Mouse (Mus musculus) liver, embryonic 14.5 days (tissue): ENCODE data around the gene Tbck. TPM values are rescaled to one million over a fixed set of nuclear protein-coding genes. Genes with fewer than 3 reads are reported as not detected.

Experiments used
- ATAC-seq: fragments of 200-750 bp; cut with Nextera tagmentation; 2 replicates; pipeline ENCODE4 v1.8.0; 2017; ENCODE audit warnings: moderate number of reproducible peaks, mild to moderate bottlenecking, moderate library complexity; ENCODE audit not compliant: insufficient read depth
- DNase-seq, 3 experiments: peaks; one replicate each; pipeline ENCODE4 v3.0.0-alpha.2; 2012 to 2013; ENCODE audit warnings: low read depth in 3 of 3, low spot score in 3 of 3
- H3K27ac ChIP-seq: fragments of 300-500 bp; sonication (generic); 2 replicates; pipeline ENCODE4 v1.5.1; 2014; ENCODE audit warnings: moderate library complexity, mild to moderate bottlenecking, control low read depth, inconsistent platforms
- H3K27me3 ChIP-seq: fragments of 300-500 bp; sonication (generic); 2 replicates; pipeline ENCODE4 v1.6.1; 2014; ENCODE audit warnings: mild to moderate bottlenecking, low read length, moderate library complexity; ENCODE audit not compliant: control insufficient read depth, insufficient read depth
- H3K36me3 ChIP-seq: fragments of 300-500 bp; sonication (generic); replicated peaks from 2 replicates; pipeline ENCODE4 v1.6.1; 2014; ENCODE audit warnings: low read depth; ENCODE audit not compliant: control insufficient read depth, insufficient read depth
- H3K4me1 ChIP-seq, 2 experiments: fragments of 200-500 bp in 1 of 2; fragments of 300-500 bp in 1 of 2; sonication (generic) in 1 of 2; replicated peaks; 2 replicates each; pipeline ENCODE4 v1.6.1; 2012 to 2014; ENCODE audit warnings: antibody characterized with exemption in 1 of 2, inconsistent platforms in 1 of 2, low read length in 1 of 2; ENCODE audit not compliant: control insufficient read depth in 2 of 2, insufficient read depth in 2 of 2
- H3K4me2 ChIP-seq: fragments of 300-500 bp; sonication (generic); 2 replicates; pipeline ENCODE4 v1.6.1; 2014; ENCODE audit warnings: low read depth, mild to moderate bottlenecking, control low read depth, moderate library complexity
- H3K4me3 ChIP-seq, 2 experiments: fragments of 200-500 bp in 1 of 2; fragments of 300-500 bp in 1 of 2; sonication (generic) in 1 of 2; 2 replicates each; pipeline ENCODE4 v1.5.1; 2012 to 2014; ENCODE audit warnings: low read depth in 2 of 2, low read length in 2 of 2, mild to moderate bottlenecking in 2 of 2, control low read depth in 1 of 2, inconsistent platforms in 1 of 2, moderate library complexity in 1 of 2; ENCODE audit not compliant: insufficient read depth in 1 of 2
- H3K9ac ChIP-seq: fragments of 300-500 bp; sonication (generic); replicated peaks from 2 replicates; pipeline ENCODE4 v1.6.1; 2014; ENCODE audit warnings: mild to moderate bottlenecking, control low read depth, moderate library complexity
- H3K9me3 ChIP-seq: fragments of 300-500 bp; sonication (generic); 2 replicates; pipeline ENCODE4 v1.6.1; 2016; ENCODE audit warnings: low read length, mixed read lengths; ENCODE audit not compliant: control insufficient read depth
- CTCF ChIP-seq: IDR thresholded peaks from 2 replicates; pipeline ENCODE4 v1.5.1; 2016; ENCODE audit warnings: antibody characterized with exemption, low read depth, control low read depth
- EP300 ChIP-seq: IDR thresholded peaks from 2 replicates; pipeline ENCODE4 v1.6.1; 2016; ENCODE audit warnings: antibody characterized with exemption, low read depth
- WGBS: fragments of 180-500 bp; shearing (Covaris S2); extraction: QIAGEN DNeasy Blood & Tissue Kit; methylation state at CpG from one replicate; pipeline ENCODE4 v1.1.7; 2014; ENCODE audit not compliant: insufficient replicate concordance; 5-methylcytosine and 5-hydroxymethylcytosine counted together
- polyA plus RNA-seq, 2 experiments: library from polyadenylated mRNA; depleted of rRNA in 1 of 2; stranded (reverse) in 1 of 2; unstranded in 1 of 2; fragments of >200 nt; fragmentation: Nextera tagmentation in 1 of 2; extraction: Ambion mirVana in 1 of 2; gene quantifications; 2 replicates each; pipeline versions ENCODE4 v1.2.1 to v1.2.3; 2012 to 2014

The Tbck gene
- polyA plus RNA-seq, 2 experiments: 0.92 to 2.3 TPM

- no peak overlapping the region for H3K27ac ChIP-seq
- no peak overlapping the region for H3K4me2 ChIP-seq
- TF ChIP-seq CTCF (no peak), EP300 (no peak)
- ATAC-seq (0 out of 2 replicates have a peak, but pooled peaks have one; percentile 31), DNase-seq (no peak)
- H3K27me3 ChIP-seq: no peaks in the 10 kb centered on the region
- no peaks in the 10 kb centered on the region for H3K36me3 ChIP-seq
- H3K9me3 ChIP-seq: no peaks in the 10 kb centered on the region
- no peak overlapping the region for H3K4me3 ChIP-seq
- H3K9ac ChIP-seq: no peak overlapping the region
- WGBS: 38% methylated on average over 9 of the region's 9 CpGs
- H3K4me1 ChIP-seq: no peaks in the 10 kb centered on the region
These were observed 187.5 kb downstream of the Tbck start for GRCm38 (mm10) chr3:132871318-132871904.

GRCm38 (mm10) chr3:132873251-132873650, 189.3 kb downstream of the Tbck start:
- Histone ChIP-seq H3K36me3 (no peaks in the 10 kb centered on the region), H3K4me3 (no peak overlapping the region), H3K9ac (no peak overlapping the region), H3K27me3 (no peaks in the 10 kb centered on the region), H3K4me1 (no peaks in the 10 kb centered on the region), H3K9me3 (no peaks in the 10 kb centered on the region), H3K4me2 (no peak overlapping the region), H3K27ac (no peak overlapping the region)
- TF ChIP-seq CTCF (no peak), EP300 (no peak)
- DNase-seq (no peak), ATAC-seq (no peak)
- 16% methylated on average over 6 of the region's 6 CpGs for WGBS

- ATAC-seq: no peak
- WGBS: 77% methylated on average over 14 of the region's 14 CpGs
These were observed 192.2 kb downstream of the Tbck start for GRCm38 (mm10) chr3:132876011-132876708.

GRCm38 (mm10) chr3:132876933-132877676, 193.2 kb downstream of the Tbck start:
- no peak overlapping the region for H3K9ac ChIP-seq
- no peaks in the 10 kb centered on the region for H3K9me3 ChIP-seq
- H3K36me3 ChIP-seq: no peaks in the 10 kb centered on the region
- DNase-seq (no peak), ATAC-seq (no peak)
- 64% methylated on average over 10 of the region's 10 CpGs for WGBS
- no peak overlapping the region for H3K4me3 ChIP-seq
- no peak overlapping the region for H3K4me2 ChIP-seq
- TF ChIP-seq CTCF: no peak
- no peak for TF ChIP-seq EP300
- H3K4me1 ChIP-seq: no peaks in the 10 kb centered on the region
- H3K27me3 ChIP-seq: no peaks in the 10 kb centered on the region
- no peak overlapping the region for H3K27ac ChIP-seq

More at GRCm38 (mm10) chr3:132876011-132876708, 192.2 kb downstream of the Tbck start:
- no peak overlapping the region for H3K4me3 ChIP-seq
- TF ChIP-seq EP300 (no peak), CTCF (no peak)
- H3K4me2 ChIP-seq: no peak overlapping the region
- H3K9me3 ChIP-seq: no peaks in the 10 kb centered on the region
- H3K27ac ChIP-seq: no peak overlapping the region
- DNase-seq: no peak
- no peaks in the 10 kb centered on the region for H3K4me1 ChIP-seq
- H3K9ac ChIP-seq: no peak overlapping the region
- no peaks in the 10 kb centered on the region for H3K36me3 ChIP-seq
- no peaks in the 10 kb centered on the region for H3K27me3 ChIP-seq

- Histone ChIP-seq H3K9me3 (no peaks in the 10 kb centered on the region), H3K36me3 (no peaks in the 10 kb centered on the region), H3K27ac (no peak overlapping the region), H3K4me3 (no peak overlapping the region), H3K27me3 (no peaks in the 10 kb centered on the region), H3K4me2 (no peak overlapping the region), H3K9ac (no peak overlapping the region), H3K4me1 (no peaks in the 10 kb centered on the region)
- DNase-seq (no peak), ATAC-seq (no peak)
- TF ChIP-seq EP300: no peak
- TF ChIP-seq CTCF: no peak
- WGBS: 58% methylated on average over 3 of the region's 3 CpGs
These were observed 196.4 kb downstream of the Tbck start for GRCm38 (mm10) chr3:132880361-132880760.
